Mouse (Mus musculus) cerebellum, adult 2 months (tissue): ENCODE results near the gene Dhx40.

ENCODE experiments used
- CTCF ChIP-seq: fragments of 200-500 bp; IDR thresholded peaks from 2 replicates; pipeline ENCODE4 v1.5.1; 2011; ENCODE audit warnings: low read depth, mild to moderate bottlenecking, control low read depth, low read length, moderate library complexity, borderline replicate concordance; ENCODE audit not compliant: insufficient read depth
- POLR2A ChIP-seq: fragments of 200-500 bp; IDR thresholded peaks from 2 replicates; pipeline ENCODE4 v1.6.1; 2011; ENCODE audit warnings: low read length, control low read depth, borderline replicate concordance; ENCODE audit not compliant: insufficient read depth

- TF ChIP-seq CTCF (no peak), POLR2A (no peak)
Measured at GRCm38 (mm10) chr11:86839716-86840447, 32.3 kb upstream of the Dhx40 start.
